Mouse (Mus musculus): ENCODE results near the gene Gxylt1. TPM values are rescaled to one million over a fixed set of nuclear protein-coding genes. Genes with fewer than 3 reads are reported as not detected.

The Gxylt1 gene
- total RNA-seq, 1 experiment: 27.7 TPM

GRCm38 (mm10) chr15:93204861-93205260 is 70.1 kb downstream of the Gxylt1 start:
- in situ Hi-C loops (cut with MboI; ENCODE audit: low sequenced_read_pairs in 2 of 2, unreplicated experiment in 2 of 2): no loop called here
- H3K27ac ChIP-seq (ENCODE audit: insufficient read depth, low read depth, low read length, poor library complexity, severe bottlenecking): no peak overlapping the region

GRCm38 (mm10) chr15:93201956-93202355 is 73.0 kb downstream of the Gxylt1 start:
- Histone ChIP-seq H3K27ac (ENCODE audit: insufficient read depth, low read depth, low read length, poor library complexity, severe bottlenecking) (no peak overlapping the region), H3K4me1 (ENCODE audit: control insufficient read depth in 2 of 2, insufficient read depth in 2 of 2, low read length in 2 of 2, poor library complexity in 1 of 2) (no peaks in the 10 kb centered on the region), H3K9me3 (ENCODE audit: control insufficient read depth, insufficient read depth, low read depth, low read length) (no peaks in the 10 kb centered on the region), H3K4me3 (ENCODE audit: insufficient read depth in 1 of 2, low read depth in 1 of 2, low read length in 2 of 2, poor library complexity in 1 of 2, severe bottlenecking in 1 of 2) (no peak overlapping the region), H3K36me3 (ENCODE audit: control insufficient read depth, insufficient read depth, low read length, poor library complexity, severe bottlenecking) (no peaks in the 10 kb centered on the region), H3K9ac (ENCODE audit: insufficient read depth, low read depth, low read length, poor library complexity, severe bottlenecking) (no peak overlapping the region)
- no peak for DNase-seq (ENCODE audit: low read depth, low spot score)
- TF ChIP-seq CHD2 (IDR thresholded peaks at IDR 0.05; ENCODE audit: low read depth, low read length): no peak
- TF ChIP-seq MAFK (IDR thresholded peaks at IDR 0.05; ENCODE audit: insufficient read depth, low read depth, low read length): no peak
- no peak for TF ChIP-seq HCFC1 (IDR thresholded peaks at IDR 0.05; ENCODE audit: borderline replicate concordance, insufficient read depth, low read length)
- TF ChIP-seq ZNF384 (IDR thresholded peaks at IDR 0.05; ENCODE audit: low read depth, low read length): no peak
- no peak for TF ChIP-seq ZC3H11A (IDR thresholded peaks at IDR 0.05; ENCODE audit: borderline replicate concordance, low read depth, low read length)
- in situ Hi-C loops (cut with MboI; ENCODE audit: low sequenced_read_pairs in 2 of 2, unreplicated experiment in 2 of 2): no loop called here

More at GRCm38 (mm10) chr15:93204861-93205260, 70.1 kb downstream of the Gxylt1 start:
- Histone ChIP-seq H3K9ac (ENCODE audit: insufficient read depth, low read depth, low read length, poor library complexity, severe bottlenecking) (no peak overlapping the region), H3K4me1 (ENCODE audit: control insufficient read depth in 2 of 2, insufficient read depth in 2 of 2, low read length in 2 of 2, poor library complexity in 1 of 2) (no peaks in the 10 kb centered on the region), H3K4me3 (ENCODE audit: insufficient read depth in 1 of 2, low read depth in 1 of 2, low read length in 2 of 2, poor library complexity in 1 of 2, severe bottlenecking in 1 of 2) (no peak overlapping the region), H3K36me3 (ENCODE audit: control insufficient read depth, insufficient read depth, low read length, poor library complexity, severe bottlenecking) (no peaks in the 10 kb centered on the region), H3K9me3 (ENCODE audit: control insufficient read depth, insufficient read depth, low read depth, low read length) (no peaks in the 10 kb centered on the region)
- no peak for DNase-seq (ENCODE audit: low read depth, low spot score)
- no peak for TF ChIP-seq ZC3H11A (IDR thresholded peaks at IDR 0.05; ENCODE audit: borderline replicate concordance, low read depth, low read length)
- TF ChIP-seq MAFK (IDR thresholded peaks at IDR 0.05; ENCODE audit: insufficient read depth, low read depth, low read length): no peak
- no peak for TF ChIP-seq HCFC1 (IDR thresholded peaks at IDR 0.05; ENCODE audit: borderline replicate concordance, insufficient read depth, low read length)
- no peak for TF ChIP-seq CHD2 (IDR thresholded peaks at IDR 0.05; ENCODE audit: low read depth, low read length)
- TF ChIP-seq ZNF384 (IDR thresholded peaks at IDR 0.05; ENCODE audit: low read depth, low read length): no peak

DNA sequence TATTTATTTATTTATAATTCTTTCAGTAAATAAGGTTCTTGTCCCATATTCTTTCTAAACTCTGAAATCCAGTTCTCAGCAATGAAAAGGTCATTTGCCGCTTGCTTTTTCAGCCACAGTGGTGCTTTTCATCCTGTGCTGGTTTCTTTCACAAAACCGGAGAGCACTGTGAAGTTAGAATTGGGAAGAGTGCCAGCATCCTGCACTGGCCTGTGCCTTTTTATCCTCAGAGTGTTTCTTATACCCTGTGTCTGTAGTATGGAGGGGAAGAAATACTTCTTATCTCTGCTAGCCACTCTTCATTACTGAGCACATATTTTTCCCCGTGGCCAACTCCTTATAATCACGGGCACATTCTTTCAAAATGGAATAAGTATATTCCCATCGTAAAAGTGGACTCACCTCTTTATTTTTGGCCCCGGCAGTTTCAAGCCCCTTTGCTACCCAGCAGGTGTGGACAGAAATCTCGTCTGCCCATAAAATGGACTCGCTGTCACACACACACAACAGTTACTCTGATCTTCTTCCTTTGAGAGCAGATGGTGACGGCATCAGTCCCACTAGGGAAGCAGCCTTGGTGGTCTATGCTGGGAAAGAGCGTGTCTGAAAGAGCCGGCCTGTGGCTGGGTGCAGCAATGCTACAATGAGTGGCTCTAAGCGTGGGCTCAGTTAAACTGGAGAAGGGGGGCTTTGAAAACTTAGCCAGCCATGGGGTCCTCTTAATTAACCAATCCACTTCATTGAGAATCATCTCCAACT is 83.4 kb downstream of the Gxylt1 start:
- no peak overlapping the region for H3K4me3 ChIP-seq (ENCODE audit: insufficient read depth in 1 of 2, low read depth in 1 of 2, low read length in 2 of 2, poor library complexity in 1 of 2, severe bottlenecking in 1 of 2)
- TF ChIP-seq HCFC1 (IDR thresholded peaks at IDR 0.05; ENCODE audit: borderline replicate concordance, insufficient read depth, low read length): no peak
- TF ChIP-seq ZC3H11A (IDR thresholded peaks at IDR 0.05; ENCODE audit: borderline replicate concordance, low read depth, low read length): no peak
- no peak for TF ChIP-seq MAFK (IDR thresholded peaks at IDR 0.05; ENCODE audit: insufficient read depth, low read depth, low read length)
- TF ChIP-seq CHD2 (IDR thresholded peaks at IDR 0.05; ENCODE audit: low read depth, low read length): no peak
- no peak for TF ChIP-seq ZNF384 (IDR thresholded peaks at IDR 0.05; ENCODE audit: low read depth, low read length)
- H3K9ac ChIP-seq (ENCODE audit: insufficient read depth, low read depth, low read length, poor library complexity, severe bottlenecking): no peak overlapping the region
- peaks cover 2% of the 10 kb centered on the region; the same call in 1 of the 2 replicates for H3K36me3 ChIP-seq (ENCODE audit: control insufficient read depth, insufficient read depth, low read length, poor library complexity, severe bottlenecking)
- no peak for DNase-seq (ENCODE audit: low read depth, low spot score)
- H3K27ac ChIP-seq (ENCODE audit: insufficient read depth, low read depth, low read length, poor library complexity, severe bottlenecking): no peak overlapping the region
- in situ Hi-C loops (cut with MboI; ENCODE audit: low sequenced_read_pairs in 2 of 2, unreplicated experiment in 2 of 2): no loop called here
- no peaks in the 10 kb centered on the region for H3K4me1 ChIP-seq (ENCODE audit: control insufficient read depth in 2 of 2, insufficient read depth in 2 of 2, low read length in 2 of 2, poor library complexity in 1 of 2)
- H3K9me3 ChIP-seq (ENCODE audit: control insufficient read depth, insufficient read depth, low read depth, low read length): peaks cover 1% of the 10 kb centered on the region; the same call in 1 of the 2 replicates

Other genes with a start within 250 kb of the Gxylt1 start
- gene Yaf2, start 61.8 kb upstream of the Gxylt1 start, total RNA-seq (2012; rRNA removed): 7.3 and 19.8 TPM in 2 replicates
- gene Zcrb1, start 123.2 kb upstream of the Gxylt1 start, total RNA-seq (2012; rRNA removed): 23.1 and 34.8 TPM in 2 replicates
- gene Pphln1, start 123.2 kb upstream of the Gxylt1 start, total RNA-seq (2012; rRNA removed): 23.4 and 34.9 TPM in 2 replicates

Data from ES-E14 (cell line).